Mouse (Mus musculus): Measurements from ENCODE around the gene Krtap11-1. TPM values are rescaled to one million over a fixed set of nuclear protein-coding genes. Genes with fewer than 3 reads are reported as not detected.

Krtap11-1 gene
- polyA plus RNA-seq, 1 experiment from 2014 or later, result not detected

DNA sequence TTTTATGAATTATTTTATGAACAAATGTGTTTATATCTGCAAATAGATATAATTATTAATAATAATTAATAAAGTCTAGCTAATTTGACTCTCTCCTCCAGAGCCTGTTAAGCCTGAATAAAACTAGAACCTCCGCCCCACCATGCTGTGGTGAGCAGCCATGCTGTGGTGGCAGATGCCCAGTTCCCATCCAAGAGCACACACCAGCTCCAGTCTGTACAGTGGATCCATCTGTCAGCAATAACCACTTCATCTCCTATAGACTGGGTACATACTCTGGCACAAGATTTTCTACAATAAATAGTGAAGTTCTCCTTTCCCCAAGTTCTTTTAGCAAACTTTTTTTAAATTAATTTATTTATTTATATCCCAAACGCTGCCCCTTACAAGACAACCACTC, 10.7 kb upstream of the Krtap11-1 start:
- H3K27me3 ChIP-seq (ENCODE audit: control insufficient read depth, insufficient read depth, low read depth, low read length), result no peaks in the 10 kb centered on the region
- no peaks in the 10 kb centered on the region for H3K9me3 ChIP-seq (replicated peaks; ENCODE audit: control insufficient read depth, low read length)
- H3K36me3 ChIP-seq (ENCODE audit: control insufficient read depth, insufficient read depth), result no peaks in the 10 kb centered on the region
- H3K27ac ChIP-seq (ENCODE audit: low read length), result no peak overlapping the region
- WGBS (ENCODE audit: insufficient replicate concordance), result 60% methylated on average over 2 of the region's 2 CpGs
- no peak overlapping the region for H3K4me2 ChIP-seq (ENCODE audit: low read depth, low read length)
- no peaks in the 10 kb centered on the region for H3K4me1 ChIP-seq (ENCODE audit: control insufficient read depth, low read depth, low read length)
- no peak overlapping the region for H3K9ac ChIP-seq (ENCODE audit: low read depth, low read length)
- ATAC-seq (ENCODE audit: low read depth), result no peak
- no peak overlapping the region for H3K4me3 ChIP-seq (ENCODE audit: low read depth, low read length)

DNA sequence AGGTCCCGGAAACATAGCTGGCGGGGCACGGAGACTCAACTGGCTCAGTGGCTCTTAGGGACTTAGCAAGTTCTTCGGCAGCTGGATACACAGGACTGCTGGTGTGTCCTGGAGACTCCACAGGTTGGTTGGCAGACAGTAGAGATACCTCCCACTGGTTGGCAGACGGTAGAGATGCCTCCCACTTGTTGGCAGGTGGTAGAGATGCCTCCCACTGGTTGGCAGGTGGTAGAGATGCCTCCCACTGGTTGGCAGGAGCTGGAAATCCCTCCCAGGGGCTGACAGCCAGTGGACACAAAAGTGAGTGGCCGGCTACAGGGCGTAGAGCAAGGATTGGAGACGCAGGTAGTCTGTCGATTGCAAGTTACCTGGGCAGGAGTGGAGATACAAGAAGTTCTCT, 467 bp downstream of the Krtap11-1 start:
- Histone ChIP-seq H3K27me3 (ENCODE audit: control insufficient read depth, insufficient read depth, low read depth, low read length) (no peaks in the 10 kb centered on the region), H3K4me2 (ENCODE audit: low read depth, low read length) (no peak overlapping the region), H3K4me3 (ENCODE audit: low read depth, low read length) (no peak overlapping the region), H3K27ac (ENCODE audit: low read length) (no peak overlapping the region), H3K9me3 (replicated peaks; ENCODE audit: control insufficient read depth, low read length) (no peaks in the 10 kb centered on the region), H3K4me1 (ENCODE audit: control insufficient read depth, low read depth, low read length) (no peaks in the 10 kb centered on the region), H3K36me3 (ENCODE audit: control insufficient read depth, insufficient read depth) (no peaks in the 10 kb centered on the region), H3K9ac (ENCODE audit: low read depth, low read length) (no peak overlapping the region)
- ATAC-seq (ENCODE audit: low read depth), result no peak
- 77% methylated on average over 9 of the region's 9 CpGs for WGBS (ENCODE audit: insufficient replicate concordance)

DNA sequence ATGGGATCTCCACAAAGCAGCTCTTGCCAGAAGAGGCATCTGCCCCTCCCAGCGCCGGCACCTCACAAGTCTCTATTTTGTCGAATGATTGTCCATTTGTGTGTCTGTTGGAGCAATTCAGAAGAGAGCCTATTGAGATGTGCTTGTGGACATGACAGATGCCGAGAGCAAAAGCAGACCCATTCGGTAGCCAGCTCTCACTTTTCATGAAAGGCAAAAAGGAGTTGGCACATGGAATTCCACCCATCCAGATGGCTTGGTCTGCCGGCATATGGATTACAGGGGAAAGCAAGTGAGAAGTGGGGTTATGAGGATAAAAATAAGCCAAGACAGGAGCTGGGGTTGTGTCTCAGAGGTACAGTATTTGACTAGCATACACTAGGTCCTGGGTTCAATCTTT, 1.8 kb downstream of the Krtap11-1 start:
- no peaks in the 10 kb centered on the region for H3K4me1 ChIP-seq (ENCODE audit: control insufficient read depth, low read depth, low read length)
- no peak overlapping the region for H3K4me3 ChIP-seq (ENCODE audit: low read depth, low read length)
- H3K9me3 ChIP-seq (replicated peaks; ENCODE audit: control insufficient read depth, low read length), result no peaks in the 10 kb centered on the region
- no peaks in the 10 kb centered on the region for H3K27me3 ChIP-seq (ENCODE audit: control insufficient read depth, insufficient read depth, low read depth, low read length)
- no peak for ATAC-seq (ENCODE audit: low read depth)
- no peaks in the 10 kb centered on the region for H3K36me3 ChIP-seq (ENCODE audit: control insufficient read depth, insufficient read depth)
- 74% methylated on average over 6 of the region's 6 CpGs for WGBS (ENCODE audit: insufficient replicate concordance)
- no peak overlapping the region for H3K27ac ChIP-seq (ENCODE audit: low read length)
- H3K9ac ChIP-seq (ENCODE audit: low read depth, low read length), result no peak overlapping the region
- no peak overlapping the region for H3K4me2 ChIP-seq (ENCODE audit: low read depth, low read length)

DNA sequence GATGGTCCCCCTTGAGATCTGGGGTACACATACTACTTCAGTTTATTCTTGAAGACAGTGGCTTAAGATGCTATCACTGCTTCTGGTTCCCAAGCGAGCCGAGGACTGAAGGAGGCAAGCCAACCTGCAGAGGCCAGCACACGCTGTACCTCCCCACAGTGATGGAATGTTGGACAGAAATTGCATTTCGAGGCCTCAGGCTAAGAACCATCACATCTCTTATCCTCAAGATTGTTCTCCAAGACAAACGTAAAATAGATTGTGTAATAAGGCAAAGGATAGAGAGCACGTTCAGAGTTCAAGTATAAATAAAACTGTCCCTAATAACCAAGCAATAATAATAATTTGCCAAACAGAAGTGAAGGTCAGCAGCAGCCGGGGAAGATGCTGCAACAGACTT, 2.8 kb downstream of the Krtap11-1 start:
- no peak overlapping the region for H3K4me2 ChIP-seq (ENCODE audit: low read depth, low read length)
- H3K9ac ChIP-seq (ENCODE audit: low read depth, low read length), result no peak overlapping the region
- no peaks in the 10 kb centered on the region for H3K9me3 ChIP-seq (replicated peaks; ENCODE audit: control insufficient read depth, low read length)
- H3K36me3 ChIP-seq (ENCODE audit: control insufficient read depth, insufficient read depth), result no peaks in the 10 kb centered on the region
- H3K4me3 ChIP-seq (ENCODE audit: low read depth, low read length), result no peak overlapping the region
- no peak for ATAC-seq (ENCODE audit: low read depth)
- no peaks in the 10 kb centered on the region for H3K27me3 ChIP-seq (ENCODE audit: control insufficient read depth, insufficient read depth, low read depth, low read length)
- H3K4me1 ChIP-seq (ENCODE audit: control insufficient read depth, low read depth, low read length), result no peaks in the 10 kb centered on the region
- 55% methylated on average over 7 of the region's 7 CpGs for WGBS (ENCODE audit: insufficient replicate concordance)
- H3K27ac ChIP-seq (ENCODE audit: low read length), result no peak overlapping the region

DNA sequence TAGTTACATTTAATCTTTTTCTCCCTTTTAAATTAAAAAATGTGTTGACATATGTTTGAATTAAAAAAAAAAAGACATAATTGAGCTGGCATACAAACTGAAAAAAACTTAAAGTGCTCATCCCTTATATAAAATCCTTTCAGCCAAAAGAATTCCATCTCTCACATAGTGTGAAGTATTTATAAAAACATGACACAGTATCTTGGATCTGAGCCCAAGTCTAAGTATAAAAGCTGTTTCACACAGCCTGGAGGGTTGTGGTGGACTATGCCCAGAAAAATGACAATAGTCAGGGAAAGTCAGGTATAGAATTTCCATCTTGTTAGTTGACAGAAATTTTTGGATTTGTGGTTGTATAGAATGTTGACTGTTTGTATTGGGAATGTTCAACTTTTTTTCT, 20.7 kb downstream of the Krtap11-1 start:
- no peaks in the 10 kb centered on the region for H3K4me1 ChIP-seq (ENCODE audit: control insufficient read depth, low read depth, low read length)
- H3K9me3 ChIP-seq (replicated peaks; ENCODE audit: control insufficient read depth, low read length), result no peaks in the 10 kb centered on the region
- H3K27me3 ChIP-seq (ENCODE audit: control insufficient read depth, insufficient read depth, low read depth, low read length), result no peaks in the 10 kb centered on the region
- H3K4me2 ChIP-seq (ENCODE audit: low read depth, low read length), result no peak overlapping the region
- no peak overlapping the region for H3K27ac ChIP-seq (ENCODE audit: low read length)
- no peaks in the 10 kb centered on the region for H3K36me3 ChIP-seq (ENCODE audit: control insufficient read depth, insufficient read depth)
- no peak overlapping the region for H3K9ac ChIP-seq (ENCODE audit: low read depth, low read length)
- ATAC-seq (ENCODE audit: low read depth), result no peak
- H3K4me3 ChIP-seq (ENCODE audit: low read depth, low read length), result no peak overlapping the region

DNA sequence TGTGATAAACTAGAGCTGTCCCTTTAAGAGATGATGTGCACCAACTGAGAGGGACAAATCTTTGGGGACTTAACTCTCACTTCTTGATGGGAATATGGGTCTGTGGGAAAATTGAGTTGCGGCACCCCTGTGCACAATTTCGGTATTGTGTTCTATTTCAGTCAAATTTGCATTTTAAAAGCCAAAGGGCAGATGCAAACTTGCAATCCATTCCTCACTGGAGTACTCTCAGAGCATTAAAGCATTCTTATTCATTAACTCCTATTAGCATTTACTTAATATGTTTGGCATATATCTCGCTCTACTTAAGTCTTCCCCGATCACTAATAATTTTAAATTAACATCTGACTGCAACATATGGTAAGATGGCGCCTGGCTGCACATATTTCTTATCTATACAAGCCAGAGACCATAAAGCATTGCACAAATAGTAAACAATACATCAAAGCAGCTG, 32.9 kb downstream of the Krtap11-1 start:
- ATAC-seq (ENCODE audit: low read depth), result no peak

DNA sequence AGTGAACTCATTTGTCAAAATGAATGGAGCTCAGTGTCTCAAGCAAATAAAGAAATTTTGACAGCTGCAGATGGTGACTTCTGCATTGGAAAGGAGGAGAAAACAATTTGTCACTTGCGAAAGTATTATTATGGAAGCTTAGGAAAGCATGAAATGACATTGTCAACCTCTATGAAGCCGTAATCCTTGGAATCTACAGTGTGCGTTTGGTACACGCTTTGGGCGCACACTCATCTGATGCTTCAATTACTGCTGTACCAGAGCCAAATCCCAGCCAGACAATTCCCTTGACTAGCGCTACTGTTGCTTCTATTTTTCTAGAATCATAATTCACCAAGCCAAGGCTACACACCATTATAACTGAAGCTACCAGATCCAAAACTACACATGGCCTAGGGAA, 33.6 kb downstream of the Krtap11-1 start:
- Histone ChIP-seq H3K4me3 (ENCODE audit: low read depth, low read length) (no peak overlapping the region), H3K9me3 (replicated peaks; ENCODE audit: control insufficient read depth, low read length) (no peaks in the 10 kb centered on the region), H3K4me1 (ENCODE audit: control insufficient read depth, low read depth, low read length) (no peaks in the 10 kb centered on the region)

More for the DNA sequence above, 32.9 kb downstream of the Krtap11-1 start:
- Histone ChIP-seq H3K36me3 (ENCODE audit: control insufficient read depth, insufficient read depth) (no peaks in the 10 kb centered on the region), H3K9ac (ENCODE audit: low read depth, low read length) (no peak overlapping the region), H3K4me3 (ENCODE audit: low read depth, low read length) (no peak overlapping the region), H3K4me1 (ENCODE audit: control insufficient read depth, low read depth, low read length) (no peaks in the 10 kb centered on the region), H3K27ac (ENCODE audit: low read length) (no peak overlapping the region), H3K27me3 (ENCODE audit: control insufficient read depth, insufficient read depth, low read depth, low read length) (no peaks in the 10 kb centered on the region), H3K4me2 (ENCODE audit: low read depth, low read length) (no peak overlapping the region), H3K9me3 (replicated peaks; ENCODE audit: control insufficient read depth, low read length) (no peaks in the 10 kb centered on the region)
- WGBS (ENCODE audit: insufficient replicate concordance), result 67% methylated on average over 5 of the region's 5 CpGs

DNA sequence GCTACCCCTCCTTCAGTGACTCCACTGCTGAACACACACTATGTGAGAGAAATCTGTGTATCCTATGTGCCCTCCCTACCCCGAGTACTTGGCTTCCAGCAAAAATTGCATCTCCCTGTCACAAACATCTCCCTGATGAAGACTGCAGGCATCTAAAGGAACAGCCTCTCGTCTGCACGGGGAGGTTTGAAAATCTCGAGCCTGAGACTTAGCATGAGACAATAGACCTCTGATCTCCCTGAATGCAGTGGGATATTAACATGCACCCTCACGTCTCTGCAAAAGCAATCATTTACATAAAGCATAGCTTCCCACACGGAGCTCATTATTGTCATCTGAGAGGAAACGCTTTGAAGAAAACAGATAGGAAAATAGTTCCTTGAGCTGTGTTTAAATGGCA, 40.4 kb downstream of the Krtap11-1 start:
- ATAC-seq (ENCODE audit: low read depth), result no peak
- H3K9me3 ChIP-seq (replicated peaks; ENCODE audit: control insufficient read depth, low read length), result no peaks in the 10 kb centered on the region
- H3K36me3 ChIP-seq (ENCODE audit: control insufficient read depth, insufficient read depth), result no peaks in the 10 kb centered on the region
- 42% methylated on average over 7 of the region's 7 CpGs for WGBS (ENCODE audit: insufficient replicate concordance)
- H3K4me2 ChIP-seq (ENCODE audit: low read depth, low read length), result no peak overlapping the region
- no peaks in the 10 kb centered on the region for H3K4me1 ChIP-seq (ENCODE audit: control insufficient read depth, low read depth, low read length)
- H3K4me3 ChIP-seq (ENCODE audit: low read depth, low read length), result no peak overlapping the region
- no peak overlapping the region for H3K27ac ChIP-seq (ENCODE audit: low read length)
- no peak overlapping the region for H3K9ac ChIP-seq (ENCODE audit: low read depth, low read length)
- H3K27me3 ChIP-seq (ENCODE audit: control insufficient read depth, insufficient read depth, low read depth, low read length), result no peaks in the 10 kb centered on the region

More for the DNA sequence above, 33.6 kb downstream of the Krtap11-1 start:
- no peak overlapping the region for H3K27ac ChIP-seq (ENCODE audit: low read length)
- WGBS (ENCODE audit: insufficient replicate concordance), result 74% methylated on average over 6 of the region's 6 CpGs
- H3K9ac ChIP-seq (ENCODE audit: low read depth, low read length), result no peak overlapping the region
- H3K36me3 ChIP-seq (ENCODE audit: control insufficient read depth, insufficient read depth), result no peaks in the 10 kb centered on the region
- no peak overlapping the region for H3K4me2 ChIP-seq (ENCODE audit: low read depth, low read length)
- no peak for ATAC-seq (ENCODE audit: low read depth)
- no peaks in the 10 kb centered on the region for H3K27me3 ChIP-seq (ENCODE audit: control insufficient read depth, insufficient read depth, low read depth, low read length)

DNA sequence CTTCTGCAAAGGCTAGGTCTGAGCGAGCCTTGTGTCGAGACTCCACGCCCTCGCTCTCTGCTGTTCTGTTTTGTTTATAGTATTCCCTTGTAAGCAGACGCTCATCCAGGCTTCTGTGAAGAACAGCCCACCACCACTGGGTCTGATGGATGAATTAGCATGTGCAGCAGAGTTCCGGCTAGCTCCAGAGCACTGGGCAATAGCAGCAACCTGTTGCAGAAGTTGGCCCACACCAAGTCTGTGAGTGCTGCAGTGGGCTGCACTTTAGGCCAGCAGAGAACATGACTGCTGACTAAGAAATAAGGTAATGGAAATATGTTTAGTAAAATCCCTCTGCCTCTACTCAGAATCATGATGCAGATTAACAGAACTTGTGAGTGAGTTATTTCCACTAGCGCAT, 41.1 kb downstream of the Krtap11-1 start:
- 55% methylated on average over 7 of the region's 7 CpGs for WGBS (ENCODE audit: insufficient replicate concordance)
- Histone ChIP-seq H3K27me3 (ENCODE audit: control insufficient read depth, insufficient read depth, low read depth, low read length) (no peaks in the 10 kb centered on the region), H3K4me3 (ENCODE audit: low read depth, low read length) (no peak overlapping the region), H3K36me3 (ENCODE audit: control insufficient read depth, insufficient read depth) (no peaks in the 10 kb centered on the region), H3K9ac (ENCODE audit: low read depth, low read length) (no peak overlapping the region), H3K4me2 (ENCODE audit: low read depth, low read length) (no peak overlapping the region), H3K9me3 (replicated peaks; ENCODE audit: control insufficient read depth, low read length) (no peaks in the 10 kb centered on the region), H3K27ac (ENCODE audit: low read length) (no peak overlapping the region), H3K4me1 (ENCODE audit: control insufficient read depth, low read depth, low read length) (no peaks in the 10 kb centered on the region)
- no peak for ATAC-seq (ENCODE audit: low read depth)

DNA sequence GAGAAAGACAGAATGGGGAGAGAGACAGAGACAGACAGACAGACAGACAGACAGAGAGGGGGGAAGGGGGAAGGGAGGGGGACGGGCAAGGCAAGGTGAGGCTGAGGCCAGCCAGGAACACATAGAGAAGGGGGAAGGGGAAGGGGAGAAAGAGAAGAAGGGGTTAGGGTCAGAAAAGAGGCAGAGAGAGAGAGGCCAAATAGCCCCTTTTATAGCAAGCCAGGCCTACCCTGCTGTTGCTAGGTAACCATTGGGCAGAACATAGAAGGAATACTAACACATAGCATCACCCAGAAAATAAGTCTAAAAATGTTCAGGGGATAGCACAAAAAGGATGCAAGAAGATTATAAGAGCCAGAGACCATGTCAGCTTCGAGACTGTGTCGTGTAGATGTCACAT, 42.6 kb downstream of the Krtap11-1 start:
- Histone ChIP-seq H3K9ac (ENCODE audit: low read depth, low read length) (no peak overlapping the region), H3K9me3 (replicated peaks; ENCODE audit: control insufficient read depth, low read length) (no peaks in the 10 kb centered on the region), H3K4me1 (ENCODE audit: control insufficient read depth, low read depth, low read length) (no peaks in the 10 kb centered on the region), H3K4me3 (ENCODE audit: low read depth, low read length) (no peak overlapping the region), H3K27me3 (ENCODE audit: control insufficient read depth, insufficient read depth, low read depth, low read length) (no peaks in the 10 kb centered on the region), H3K27ac (ENCODE audit: low read length) (no peak overlapping the region), H3K4me2 (ENCODE audit: low read depth, low read length) (no peak overlapping the region), H3K36me3 (ENCODE audit: control insufficient read depth, insufficient read depth) (no peaks in the 10 kb centered on the region)
- WGBS (ENCODE audit: insufficient replicate concordance), result 65% methylated on average over 3 of the region's 3 CpGs
- no peak for ATAC-seq (ENCODE audit: low read depth)
